Mouse (Mus musculus) spleen, adult 2 months (tissue): ENCODE measurements around the gene Actr8. TPM values are rescaled to one million over a fixed set of nuclear protein-coding genes. Genes with fewer than 3 reads are reported as not detected.

Experiments used
- DNase-seq, 2 experiments: peaks; one replicate each; pipeline versions ENCODE4 v3.0.0 to v3.0.0-alpha.2; 2012 to 2021; ENCODE audit warnings: low spot score in 2 of 2, low read depth in 1 of 2
- H3K27ac ChIP-seq: fragments of 200-500 bp; 2 replicates; pipeline ENCODE4 v1.5.1; 2012; ENCODE audit warnings: low read length, inconsistent platforms; ENCODE audit not compliant: insufficient read depth
- H3K27me3 ChIP-seq: fragments of 200-500 bp; 2 replicates; pipeline ENCODE4 v1.6.1; 2012; ENCODE audit warnings: mild to moderate bottlenecking, moderate library complexity, low read length, inconsistent platforms; ENCODE audit not compliant: control insufficient read depth, insufficient read depth
- H3K36me3 ChIP-seq: fragments of 200-500 bp; 2 replicates; pipeline ENCODE4 v1.6.1; 2012; ENCODE audit warnings: mild to moderate bottlenecking, low read length, inconsistent platforms; ENCODE audit not compliant: control insufficient read depth, insufficient read depth
- H3K4me1 ChIP-seq: fragments of 200-500 bp; 2 replicates; pipeline ENCODE4 v1.6.1; 2011; ENCODE audit warnings: inconsistent platforms; ENCODE audit not compliant: control insufficient read depth, insufficient read depth, insufficient read length
- H3K4me3 ChIP-seq: fragments of 200-500 bp; 2 replicates; pipeline ENCODE4 v1.5.1; 2011; ENCODE audit warnings: mild to moderate bottlenecking, inconsistent platforms; ENCODE audit not compliant: insufficient read depth, insufficient read length; ENCODE audit errors: extremely low read depth
- CTCF ChIP-seq: fragments of 200-500 bp; IDR thresholded peaks from 2 replicates; pipeline ENCODE4 v1.5.1; 2011; ENCODE audit warnings: mild to moderate bottlenecking, inconsistent platforms; ENCODE audit not compliant: insufficient read depth, insufficient read length, insufficient replicate concordance; ENCODE audit errors: extremely low read depth
- POLR2A ChIP-seq: fragments of 200-500 bp; IDR thresholded peaks from 2 replicates; pipeline ENCODE4 v1.6.1; 2011; ENCODE audit warnings: low read depth, low read length, inconsistent platforms
- WGBS: fragments of 180-500 bp; shearing (Covaris S2); methylation state at CpG from one replicate; pipeline ENCODE4 v1.1.7; 2018; 5-methylcytosine and 5-hydroxymethylcytosine counted together
- polyA plus RNA-seq: library from polyadenylated mRNA; depleted of rRNA; stranded (reverse); fragments of >200 nt; gene quantifications from 2 replicates; pipeline ENCODE4 v1.2.3, GENCODE M21; 2012; rRNA removed

Gene Actr8
- 12.2 and 14.1 TPM in 2 replicates for polyA plus RNA-seq

DNA sequence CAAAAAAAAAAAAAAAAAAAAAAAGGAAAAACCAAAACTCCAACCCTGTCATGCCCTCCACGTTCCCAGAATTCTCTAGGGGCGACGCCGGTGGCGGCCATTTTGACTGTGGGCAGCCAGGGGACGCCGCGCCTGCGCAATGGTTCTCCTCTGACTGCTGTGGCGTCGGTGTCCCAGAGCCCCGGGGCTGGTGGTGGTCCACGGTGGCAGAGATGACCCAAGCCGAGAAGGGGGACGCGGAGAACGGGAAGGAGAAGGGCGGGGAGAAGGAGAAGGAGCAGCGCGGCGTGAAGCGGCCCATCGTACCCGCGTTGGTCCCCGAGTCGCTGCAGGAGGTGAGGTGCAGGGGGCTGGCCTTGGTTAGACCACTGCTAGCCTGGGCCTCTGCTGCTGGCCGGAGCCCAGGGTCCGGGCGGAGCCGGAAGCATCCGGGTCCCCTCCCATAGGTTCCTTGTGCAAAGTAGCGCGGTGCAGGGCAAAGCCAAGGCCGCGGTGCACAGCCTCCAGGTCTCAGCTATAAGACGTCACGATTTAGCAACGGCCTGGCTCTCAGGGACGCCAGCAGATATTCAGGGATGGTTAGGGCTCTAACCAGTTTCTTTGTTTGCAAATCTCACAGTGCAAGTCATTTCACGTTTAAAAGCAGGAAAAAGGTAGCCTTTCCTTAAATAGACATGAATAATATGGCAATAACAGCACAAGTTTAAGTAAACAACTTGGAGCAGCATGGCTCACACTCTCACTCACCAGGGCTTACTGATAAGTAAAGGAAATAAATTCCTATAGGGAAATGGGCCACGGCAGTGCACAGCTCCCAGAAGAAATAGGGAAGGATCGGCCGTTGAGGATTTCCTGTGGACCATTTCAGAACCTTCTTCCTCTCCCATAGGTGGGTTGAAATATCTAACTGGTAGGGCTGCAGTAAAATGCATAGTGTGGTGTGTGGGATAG lies at the start of gene Actr8:
Actr8 (plus strand) TSS at position 84 of the 951 bp plus-strand sequence.
- peaks cover 12% of the 10 kb centered on the region; the same call in 1 of the 2 replicates for H3K36me3 ChIP-seq
- DNase-seq, result peak; percentile 44 to 90
- H3K4me3 ChIP-seq, result peak within 1 kb of the TSS; percentile 82
- no peaks in the 10 kb centered on the region for H3K27me3 ChIP-seq
- H3K27ac ChIP-seq, result peak within 1 kb of the TSS; percentile 80
- peaks cover 3% of the 10 kb centered on the region; the same call in 1 of the 2 replicates for H3K4me1 ChIP-seq
- TF ChIP-seq CTCF, result no peak
- TF ChIP-seq POLR2A, result no peak; the same call in none of the 2 replicates
- under 1% methylated on average over 44 of the region's 44 CpGs for WGBS

- Histone ChIP-seq H3K36me3 (no peaks in the 10 kb centered on the region), H3K4me1 (no peaks in the 10 kb centered on the region), H3K27ac (no peak overlapping the region), H3K27me3 (no peaks in the 10 kb centered on the region), H3K4me3 (no peak overlapping the region)
- no peak for DNase-seq
- WGBS, result 78% methylated on average over 4 of the region's 4 CpGs
- TF ChIP-seq CTCF (no peak), POLR2A (no peak)
Observed at GRCm38 (mm10) chr14:29928966-29929365, 49.2 kb upstream of the Actr8 start.

DNA sequence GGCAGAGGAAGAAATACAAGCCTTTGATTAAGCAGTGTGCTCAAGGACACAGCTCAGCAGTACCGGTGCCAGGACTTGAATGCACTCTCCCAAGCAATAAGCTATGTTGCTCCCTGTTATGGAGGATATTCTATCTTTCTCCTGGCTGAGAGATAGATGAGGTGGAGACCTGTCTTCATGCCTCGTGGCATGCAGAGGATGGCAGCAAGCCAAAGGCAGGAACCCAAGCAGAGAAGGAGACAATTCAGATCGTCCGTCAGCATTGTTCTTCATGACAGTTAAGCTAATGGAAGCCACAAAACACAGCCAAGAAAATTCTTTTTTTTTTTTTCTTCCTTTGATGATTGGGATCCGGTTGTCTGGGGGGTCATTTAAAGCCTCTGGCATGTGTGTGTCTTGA lies 42.6 kb upstream of the Actr8 start:
- H3K36me3 ChIP-seq, result no peaks in the 10 kb centered on the region
- H3K27ac ChIP-seq, result no peak overlapping the region
- no peaks in the 10 kb centered on the region for H3K4me1 ChIP-seq
- no peak for TF ChIP-seq POLR2A
- TF ChIP-seq CTCF, result no peak
- H3K27me3 ChIP-seq, result no peaks in the 10 kb centered on the region
- H3K4me3 ChIP-seq, result no peak overlapping the region
- no peak for DNase-seq
- 70% methylated on average over 5 of the region's 5 CpGs for WGBS

- H3K27me3 ChIP-seq, result no peaks in the 10 kb centered on the region
- 94% methylated on average over 15 of the region's 15 CpGs for WGBS
- no peaks in the 10 kb centered on the region for H3K4me1 ChIP-seq
- no peaks in the 10 kb centered on the region for H3K36me3 ChIP-seq
- no peak for TF ChIP-seq CTCF
- TF ChIP-seq POLR2A, result no peak
- no peak for DNase-seq
- no peak overlapping the region for H3K4me3 ChIP-seq
- no peak overlapping the region for H3K27ac ChIP-seq
Observed at GRCm38 (mm10) chr14:29937466-29937865, 40.7 kb upstream of the Actr8 start.

- H3K4me1 ChIP-seq, result no peaks in the 10 kb centered on the region
- H3K27me3 ChIP-seq, result no peaks in the 10 kb centered on the region
- WGBS, result 64% methylated on average over 20 of the region's 20 CpGs
- no peak overlapping the region for H3K27ac ChIP-seq
- H3K36me3 ChIP-seq, result no peaks in the 10 kb centered on the region
- TF ChIP-seq POLR2A (no peak), CTCF (no peak)
- no peak overlapping the region for H3K4me3 ChIP-seq
- DNase-seq, result no peak
Observed at GRCm38 (mm10) chr14:29939600-29940312, 38.4 kb upstream of the Actr8 start.

DNA sequence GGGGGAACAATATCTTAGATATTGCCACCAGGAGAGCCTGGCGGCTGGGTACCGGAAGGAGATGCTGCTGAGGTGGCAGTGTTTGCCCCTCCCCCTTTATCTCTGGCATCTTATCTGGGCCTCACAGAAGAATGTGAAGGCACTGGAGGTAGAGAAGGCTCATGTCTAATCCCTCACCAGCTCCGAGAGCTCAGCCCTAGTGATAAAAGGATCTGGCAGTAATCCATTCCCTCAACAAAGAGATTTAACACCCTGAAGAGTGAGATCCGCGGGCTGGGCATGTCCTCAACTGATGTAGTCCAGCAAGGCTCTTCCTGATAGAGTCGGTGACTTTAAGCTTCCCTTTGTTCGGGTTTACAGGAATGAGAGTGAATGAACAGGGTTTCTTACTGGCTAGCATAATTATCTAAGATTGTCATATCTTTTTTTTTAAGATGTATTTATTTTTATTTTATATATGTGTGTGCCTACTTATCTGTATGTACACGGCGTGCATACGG lies 37.8 kb upstream of the Actr8 start:
- Histone ChIP-seq H3K4me1 (no peaks in the 10 kb centered on the region), H3K27ac (no peak overlapping the region), H3K36me3 (no peaks in the 10 kb centered on the region), H3K27me3 (no peaks in the 10 kb centered on the region), H3K4me3 (no peak overlapping the region)
- 35% methylated on average over 10 of the region's 10 CpGs for WGBS
- DNase-seq, result no peak
- TF ChIP-seq CTCF (no peak), POLR2A (no peak)
